Mouse (Mus musculus) liver, embryonic 16.5 days (tissue): ENCODE data around the gene Dusp3. TPM values are rescaled to one million over a fixed set of nuclear protein-coding genes. Genes with fewer than 3 reads are reported as not detected.

Source experiments
- ATAC-seq: fragments of 200-750 bp; cut with Nextera tagmentation; 2 replicates; pipeline ENCODE4 v1.8.0; 2017; ENCODE audit warnings: low read depth, mild to moderate bottlenecking, moderate number of reproducible peaks, moderate library complexity
- H3K27ac ChIP-seq: fragments of 300-500 bp; sonication (generic); 2 replicates; pipeline ENCODE4 v1.5.1; 2014; ENCODE audit warnings: mild to moderate bottlenecking, low read length
- H3K27me3 ChIP-seq: fragments of 300-500 bp; sonication (generic); 2 replicates; pipeline ENCODE4 v1.6.1; 2014; ENCODE audit warnings: low read depth, low read length, mixed read lengths; ENCODE audit not compliant: control insufficient read depth, insufficient read depth
- H3K36me3 ChIP-seq: fragments of 300-500 bp; sonication (generic); 2 replicates; pipeline ENCODE4 v1.6.1; 2014; ENCODE audit warnings: mild to moderate bottlenecking; ENCODE audit not compliant: control insufficient read depth, insufficient read depth
- H3K4me1 ChIP-seq: fragments of 300-500 bp; sonication (generic); 2 replicates; pipeline ENCODE4 v1.6.1; 2014; ENCODE audit warnings: low read depth, low read length, mixed read lengths; ENCODE audit not compliant: control insufficient read depth
- H3K4me2 ChIP-seq: fragments of 300-500 bp; sonication (generic); 2 replicates; pipeline ENCODE4 v1.6.1; 2014; ENCODE audit warnings: low read depth, low read length, mixed read lengths
- H3K4me3 ChIP-seq: fragments of 300-500 bp; sonication (generic); 2 replicates; pipeline ENCODE4 v1.5.1; 2014; ENCODE audit warnings: low read depth, mild to moderate bottlenecking, low read length
- H3K9ac ChIP-seq: fragments of 300-500 bp; sonication (generic); 2 replicates; pipeline ENCODE4 v1.6.1; 2014; ENCODE audit warnings: low read depth, low read length
- H3K9me3 ChIP-seq: fragments of 300-500 bp; sonication (generic); replicated peaks from 2 replicates; pipeline ENCODE4 v1.6.1; 2016; ENCODE audit warnings: low read length; ENCODE audit not compliant: control insufficient read depth
- WGBS: fragments of 180-500 bp; shearing (Covaris S2); extraction: QIAGEN DNeasy Blood & Tissue Kit; methylation state at CpG from one replicate; pipeline ENCODE4 v1.1.7; 2014; ENCODE audit not compliant: insufficient replicate concordance; 5-methylcytosine and 5-hydroxymethylcytosine counted together
- polyA plus RNA-seq: library from polyadenylated mRNA; unstranded; fragments of >200 nt; fragmentation: Nextera tagmentation; extraction: Ambion mirVana; gene quantifications from 2 replicates; pipeline ENCODE4 v1.2.1, GENCODE M21; 2015

Gene Dusp3
- polyA plus RNA-seq, 1 experiment from 2014 or later = 8.9 TPM

DNA sequence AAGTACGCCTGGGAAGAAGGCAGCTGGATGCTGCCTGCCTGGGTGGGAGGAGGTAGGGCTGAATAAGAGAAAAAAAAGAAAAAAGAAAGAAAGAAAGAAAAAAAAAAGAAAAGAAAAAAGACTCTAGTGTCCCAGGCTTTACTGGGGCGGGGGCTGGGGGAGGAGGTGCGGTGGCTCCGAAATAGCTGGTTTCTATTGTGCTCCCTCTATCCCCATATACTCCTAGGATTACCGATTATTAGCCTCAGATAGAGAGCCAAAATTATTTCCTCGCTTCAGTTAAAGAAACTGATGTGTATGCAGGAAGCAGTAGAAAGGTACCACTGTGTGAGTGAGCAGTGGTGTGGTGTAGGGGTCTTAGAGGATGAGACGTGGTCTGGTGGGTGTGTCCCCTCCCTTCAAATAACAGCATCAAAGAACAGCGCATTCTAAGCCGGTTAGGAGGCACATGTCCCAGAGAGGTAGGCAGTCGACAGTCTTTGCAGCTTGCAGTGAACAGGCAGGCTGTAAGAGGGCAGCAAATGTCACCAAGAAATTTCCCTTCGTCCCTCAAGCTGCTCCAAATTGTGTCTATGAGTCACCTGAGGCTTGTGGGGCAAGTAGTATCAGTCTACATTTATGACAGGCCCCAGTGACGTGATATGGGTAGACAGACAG is 40.7 kb upstream of the Dusp3 start:
- H3K4me1 ChIP-seq = peaks cover 6% of the 10 kb centered on the region
- H3K36me3 ChIP-seq = no peaks in the 10 kb centered on the region
- no peak overlapping the region for H3K27ac ChIP-seq
- no peak overlapping the region; the same call in 1 of the 2 replicates for H3K4me3 ChIP-seq
- 11% methylated on average over 12 of the region's 12 CpGs for WGBS
- H3K9me3 ChIP-seq = no peaks in the 10 kb centered on the region
- no peak overlapping the region for H3K9ac ChIP-seq
- ATAC-seq = no peak
- H3K27me3 ChIP-seq = peaks cover 38% of the 10 kb centered on the region
- H3K4me2 ChIP-seq = peak overlapping the region; percentile 78

DNA sequence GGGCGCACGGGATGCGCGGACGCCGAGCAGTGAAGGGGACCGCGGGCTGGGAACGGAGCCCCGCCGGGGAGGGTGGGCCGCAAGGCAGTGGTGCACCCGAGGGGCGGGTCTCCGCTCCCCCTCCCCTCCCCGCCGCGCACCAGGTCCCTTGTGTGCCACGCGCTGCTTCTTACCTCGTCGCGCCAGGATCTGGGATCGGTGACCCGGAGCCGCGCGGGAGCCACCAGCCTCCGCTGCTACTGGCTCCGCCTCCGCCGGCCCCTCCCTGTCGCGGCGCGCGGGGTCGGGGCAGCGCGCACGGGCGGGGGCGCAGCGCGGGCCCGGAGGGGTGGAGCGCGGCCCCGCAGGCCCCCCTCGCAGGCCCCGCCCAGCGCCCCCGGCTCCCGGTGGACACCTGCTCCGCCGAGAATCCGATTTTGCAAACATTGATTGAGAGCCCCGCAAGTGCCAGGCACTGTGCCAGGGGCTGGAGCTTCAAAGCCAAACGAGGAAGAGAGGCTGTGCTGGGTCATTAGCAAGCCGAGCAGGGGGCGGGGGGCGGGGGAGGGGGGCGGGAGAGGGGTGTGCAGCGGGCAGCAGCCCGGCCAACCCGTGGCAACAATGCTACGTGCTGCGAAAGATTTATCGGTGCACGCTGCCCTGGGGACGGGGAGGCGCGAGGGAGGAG is 40.0 kb upstream of the Dusp3 start:
- peaks cover 6% of the 10 kb centered on the region for H3K4me1 ChIP-seq

DNA sequence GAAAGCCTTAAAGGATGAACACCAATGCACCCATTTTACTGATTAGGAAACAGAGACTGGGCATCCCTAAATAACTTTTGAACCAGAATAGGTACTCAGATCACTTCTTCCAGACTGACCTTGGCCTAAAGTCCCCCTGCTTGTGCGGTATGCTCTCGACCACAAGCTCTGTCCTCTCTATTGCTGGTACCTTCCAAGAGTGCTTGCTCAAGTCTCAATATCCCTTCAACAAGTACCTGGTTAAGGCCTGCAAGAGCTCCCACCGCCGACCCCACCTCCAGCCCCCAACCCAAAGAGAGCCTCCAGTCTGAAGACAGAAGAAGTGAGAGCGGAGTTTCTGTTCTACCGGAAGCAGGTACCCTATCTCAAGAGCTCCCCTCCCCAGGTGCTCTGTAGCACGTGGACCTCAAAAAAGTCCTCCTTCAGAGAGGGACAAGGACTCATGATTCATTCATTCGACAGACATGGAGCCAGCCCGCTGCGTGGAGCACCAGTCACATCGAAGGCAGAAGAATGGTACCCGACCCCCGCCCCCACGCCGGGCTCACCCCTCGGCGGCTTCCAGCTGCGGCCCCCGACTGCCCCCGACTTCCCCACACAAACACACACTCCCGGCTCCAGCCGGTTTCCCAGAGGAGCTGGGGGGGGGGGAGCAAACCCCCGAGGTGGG is 39.3 kb upstream of the Dusp3 start:
- 6% methylated on average over 23 of the region's 23 CpGs for WGBS
- Histone ChIP-seq H3K4me1 (peaks cover 6% of the 10 kb centered on the region), H3K27me3 (peaks cover 38% of the 10 kb centered on the region), H3K36me3 (no peaks in the 10 kb centered on the region), H3K9ac (peak overlapping the region; percentile 16; the same call in 1 of the 2 replicates), H3K27ac (no peak overlapping the region), H3K4me2 (peak overlapping the region; percentile 78), H3K4me3 (peak overlapping the region; percentile 60), H3K9me3 (no peaks in the 10 kb centered on the region)
- no peak for ATAC-seq

More for the DNA sequence above, 40.0 kb upstream of the Dusp3 start:
- H3K36me3 ChIP-seq = no peaks in the 10 kb centered on the region
- H3K4me3 ChIP-seq = peak overlapping the region; percentile 60
- no peaks in the 10 kb centered on the region for H3K9me3 ChIP-seq
- H3K9ac ChIP-seq = peak overlapping the region; percentile 16; the same call in 1 of the 2 replicates
- H3K27me3 ChIP-seq = peaks cover 38% of the 10 kb centered on the region
- H3K4me2 ChIP-seq = peak overlapping the region; percentile 78
- peak; percentile 73 for ATAC-seq
- WGBS = under 1% methylated on average over 52 of the region's 73 CpGs
- H3K27ac ChIP-seq = no peak overlapping the region

DNA sequence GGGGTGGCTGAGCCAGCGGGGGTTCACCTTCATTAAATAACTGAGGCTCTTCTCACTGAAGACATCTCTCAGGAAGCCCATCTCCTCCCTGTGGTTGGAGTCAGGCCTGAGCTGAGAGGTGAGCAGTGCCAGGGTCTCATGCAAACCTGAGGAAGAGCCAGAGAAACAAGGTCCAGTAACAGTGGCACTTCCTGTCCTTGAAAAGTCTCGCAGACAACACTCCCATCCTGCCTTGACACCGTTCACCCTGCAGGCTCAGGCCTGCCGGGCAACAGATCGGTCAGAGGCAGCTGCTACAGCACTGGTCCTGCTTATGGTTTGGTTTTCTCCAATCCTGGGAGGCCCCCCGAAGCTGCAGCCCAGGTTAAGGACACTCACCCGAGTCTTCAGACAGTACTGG is 38.5 kb upstream of the Dusp3 start:
- Histone ChIP-seq H3K27ac (no peak overlapping the region), H3K4me2 (no peak overlapping the region), H3K9ac (no peak overlapping the region), H3K4me1 (peaks cover 6% of the 10 kb centered on the region), H3K9me3 (no peaks in the 10 kb centered on the region), H3K36me3 (no peaks in the 10 kb centered on the region), H3K27me3 (peaks cover 38% of the 10 kb centered on the region), H3K4me3 (no peak overlapping the region)
- no peak for ATAC-seq
- WGBS = 48% methylated on average over 7 of the region's 7 CpGs

DNA sequence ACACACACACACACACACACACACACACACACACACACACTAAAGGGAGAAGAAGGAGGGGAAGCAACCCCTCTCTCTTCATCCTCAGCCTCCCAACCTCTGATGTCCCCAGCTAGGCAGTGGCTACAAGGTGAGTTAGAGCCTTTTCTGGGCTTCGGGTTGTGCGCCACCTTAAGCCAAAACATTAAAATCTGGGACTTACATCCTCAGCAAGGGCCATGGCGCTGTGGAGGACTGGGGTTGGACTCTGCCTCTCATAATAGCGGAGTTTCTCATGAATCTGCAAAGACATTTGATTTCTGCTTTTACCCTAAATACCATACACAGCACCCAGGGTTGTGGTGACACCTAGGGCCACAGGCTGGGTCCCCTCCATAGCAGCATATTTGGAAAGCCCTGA is 38.1 kb upstream of the Dusp3 start:
- H3K27ac ChIP-seq = no peak overlapping the region
- H3K4me1 ChIP-seq = peaks cover 6% of the 10 kb centered on the region
- H3K4me2 ChIP-seq = no peak overlapping the region
- H3K27me3 ChIP-seq = peaks cover 38% of the 10 kb centered on the region
- 71% methylated on average over 4 of the region's 4 CpGs for WGBS
- H3K9ac ChIP-seq = no peak overlapping the region
- no peak for ATAC-seq
- no peaks in the 10 kb centered on the region for H3K9me3 ChIP-seq
- no peak overlapping the region for H3K4me3 ChIP-seq
- no peaks in the 10 kb centered on the region for H3K36me3 ChIP-seq

DNA sequence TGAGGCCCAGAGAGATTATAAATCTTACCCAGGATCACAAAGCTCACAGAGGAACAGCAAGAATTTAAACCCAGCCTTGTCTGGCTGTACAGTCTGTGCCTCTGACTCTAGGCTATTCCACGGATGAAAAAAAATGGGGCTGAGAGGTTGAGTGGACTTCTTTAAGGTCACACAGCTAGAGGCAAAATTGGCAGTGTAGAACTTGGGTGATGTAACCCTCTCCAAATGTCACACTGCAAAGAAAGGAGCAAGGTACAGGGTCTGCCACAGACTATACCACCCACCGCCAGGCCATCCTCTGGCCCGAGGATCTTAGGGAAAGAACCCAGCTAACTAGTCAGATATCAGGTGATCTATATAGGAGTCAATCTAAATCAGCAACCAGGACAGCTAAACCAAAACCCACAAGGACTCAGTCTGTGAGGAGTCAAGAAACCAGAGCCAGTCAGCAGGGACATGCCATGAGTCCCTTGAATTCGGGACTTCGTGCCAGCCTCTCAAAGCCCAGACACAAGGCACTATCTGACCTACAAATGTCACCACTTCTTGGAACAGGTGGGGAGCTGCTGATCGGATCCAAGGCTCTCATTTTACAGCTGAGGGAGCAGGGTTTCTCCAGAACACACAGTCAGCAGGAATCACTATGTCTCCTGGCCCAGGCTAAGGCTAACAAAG is 37.4 kb upstream of the Dusp3 start:
- no peaks in the 10 kb centered on the region for H3K36me3 ChIP-seq
- H3K9me3 ChIP-seq = no peaks in the 10 kb centered on the region
- WGBS = 65% methylated on average over 6 of the region's 6 CpGs
- no peak for ATAC-seq
- H3K4me1 ChIP-seq = peaks cover 6% of the 10 kb centered on the region
- peaks cover 38% of the 10 kb centered on the region for H3K27me3 ChIP-seq
- no peak overlapping the region for H3K4me2 ChIP-seq
- no peak overlapping the region for H3K9ac ChIP-seq
- H3K27ac ChIP-seq = no peak overlapping the region
- no peak overlapping the region for H3K4me3 ChIP-seq

DNA sequence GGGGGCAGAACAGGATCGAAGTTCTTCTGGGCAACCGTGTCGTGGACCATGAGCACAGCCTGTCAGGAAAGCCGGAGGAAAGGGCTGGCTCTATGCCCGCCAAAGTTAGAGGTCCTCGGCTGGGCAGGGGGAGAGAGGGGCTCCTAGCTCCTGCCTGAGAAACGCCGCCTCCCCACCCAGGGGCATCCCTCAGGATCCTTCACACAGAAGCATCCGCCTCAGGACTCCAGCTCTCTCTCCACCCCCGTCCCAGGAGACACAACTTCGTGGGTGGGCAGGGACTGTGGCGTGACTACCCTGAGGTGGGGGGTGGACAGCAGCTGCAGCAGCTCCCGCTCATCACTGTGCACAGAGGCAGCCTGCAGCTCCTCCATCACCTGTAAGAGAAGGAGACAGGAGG is 36.6 kb upstream of the Dusp3 start:
- Histone ChIP-seq H3K4me1 (peaks cover 6% of the 10 kb centered on the region), H3K9me3 (no peaks in the 10 kb centered on the region), H3K27me3 (peaks cover 37% of the 10 kb centered on the region), H3K27ac (no peak overlapping the region), H3K36me3 (no peaks in the 10 kb centered on the region), H3K9ac (no peak overlapping the region), H3K4me3 (no peak overlapping the region), H3K4me2 (no peak overlapping the region)
- no peak for ATAC-seq
- WGBS = 76% methylated on average over 13 of the region's 13 CpGs

DNA sequence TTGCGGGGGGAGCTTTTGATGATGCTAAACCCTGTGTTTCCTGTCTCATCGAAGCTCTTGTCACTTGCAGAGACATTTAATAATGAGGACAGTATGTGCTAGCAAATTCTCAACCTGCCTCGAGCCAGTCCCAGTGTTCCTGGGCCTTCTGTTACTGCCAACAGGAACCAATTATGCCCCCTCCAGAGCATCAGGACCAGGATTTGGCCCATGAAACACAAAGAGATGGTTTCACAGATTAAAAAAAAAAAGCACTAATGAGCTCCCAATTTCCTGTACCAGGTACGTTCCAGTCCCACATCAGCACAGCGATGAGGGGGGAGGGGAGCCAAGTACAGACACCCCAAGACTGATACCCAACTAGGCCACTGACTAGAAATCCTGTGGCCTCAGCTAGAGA is 34.4 kb upstream of the Dusp3 start:
- H3K9ac ChIP-seq = no peak overlapping the region
- 60% methylated on average over 5 of the region's 5 CpGs for WGBS
- peaks cover 15% of the 10 kb centered on the region for H3K27me3 ChIP-seq
- H3K36me3 ChIP-seq = no peaks in the 10 kb centered on the region
- ATAC-seq = no peak
- no peak overlapping the region for H3K27ac ChIP-seq
- no peaks in the 10 kb centered on the region for H3K9me3 ChIP-seq
- H3K4me2 ChIP-seq = no peak overlapping the region
- no peak overlapping the region for H3K4me3 ChIP-seq
- H3K4me1 ChIP-seq = no peaks in the 10 kb centered on the region; the same call in 1 of the 2 replicates
